Mouse (Mus musculus): ENCODE measurements around the gene Mep1a. TPM values are rescaled to one million over a fixed set of nuclear protein-coding genes. Genes with fewer than 3 reads are reported as not detected.

Mep1a gene
- polyA plus RNA-seq, 1 experiment from 2014 or later, result 0.24 TPM

DNA sequence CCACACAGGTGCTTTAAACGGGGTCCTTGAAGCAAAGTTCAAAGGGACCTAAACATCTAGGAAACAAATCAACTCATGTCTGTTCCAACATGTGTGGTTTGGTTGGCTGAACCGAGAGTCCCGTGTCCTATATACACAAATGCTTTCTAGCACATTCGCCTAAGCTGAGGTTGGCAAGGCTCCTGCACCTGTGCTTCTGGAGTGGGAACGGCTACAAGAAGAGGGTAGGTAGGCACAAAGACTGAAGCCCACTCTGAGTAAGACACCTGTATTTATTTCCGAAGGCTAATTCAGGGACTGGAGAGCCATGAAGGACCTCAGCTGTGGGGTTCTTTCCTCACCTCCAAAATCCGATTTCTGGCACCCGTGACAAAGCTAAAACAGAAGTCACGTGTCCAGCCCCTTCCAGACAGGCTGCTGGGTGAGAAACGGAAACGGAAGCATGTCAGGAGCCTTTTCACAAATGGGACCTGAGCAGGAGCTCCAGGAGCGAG is 42.8 kb downstream of the Mep1a start:
- no peak for ATAC-seq (ENCODE audit: low read depth)
- Histone ChIP-seq H3K27me3 (ENCODE audit: control insufficient read depth, insufficient read depth, low read depth, low read length) (no peaks in the 10 kb centered on the region), H3K9ac (ENCODE audit: low read depth, low read length) (no peak overlapping the region), H3K4me1 (ENCODE audit: control insufficient read depth, low read depth, low read length) (no peaks in the 10 kb centered on the region), H3K27ac (ENCODE audit: low read length) (no peak overlapping the region), H3K9me3 (replicated peaks; ENCODE audit: control insufficient read depth, low read length) (no peaks in the 10 kb centered on the region), H3K4me3 (ENCODE audit: low read depth, low read length) (no peak overlapping the region), H3K4me2 (ENCODE audit: low read depth, low read length) (no peak overlapping the region), H3K36me3 (ENCODE audit: control insufficient read depth, insufficient read depth) (no peaks in the 10 kb centered on the region)
- 62% methylated on average over 12 of the region's 12 CpGs for WGBS (ENCODE audit: insufficient replicate concordance)

DNA sequence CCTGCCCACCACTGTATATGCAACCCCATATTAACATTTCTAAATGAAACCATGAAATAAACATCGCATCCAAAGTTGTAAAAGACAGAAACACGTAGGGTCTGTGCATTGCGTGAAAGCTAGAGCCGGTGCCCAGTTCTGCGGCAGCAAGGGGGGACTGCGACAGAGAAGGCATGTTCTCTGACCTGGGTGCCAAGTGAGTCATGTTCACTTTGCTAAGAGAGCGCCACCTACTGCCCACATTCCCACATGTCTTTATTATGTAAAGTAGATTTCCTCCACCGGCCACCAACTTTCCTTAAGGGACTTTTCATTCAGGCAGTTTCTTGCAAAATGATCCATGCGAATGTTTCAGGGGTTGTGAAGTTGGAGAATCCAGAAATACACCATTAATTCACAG is 44.0 kb downstream of the Mep1a start:
- Histone ChIP-seq H3K4me3 (ENCODE audit: low read depth, low read length) (no peak overlapping the region), H3K27me3 (ENCODE audit: control insufficient read depth, insufficient read depth, low read depth, low read length) (no peaks in the 10 kb centered on the region), H3K4me1 (ENCODE audit: control insufficient read depth, low read depth, low read length) (no peaks in the 10 kb centered on the region), H3K9ac (ENCODE audit: low read depth, low read length) (no peak overlapping the region), H3K36me3 (ENCODE audit: control insufficient read depth, insufficient read depth) (no peaks in the 10 kb centered on the region), H3K4me2 (ENCODE audit: low read depth, low read length) (no peak overlapping the region), H3K9me3 (replicated peaks; ENCODE audit: control insufficient read depth, low read length) (no peaks in the 10 kb centered on the region), H3K27ac (ENCODE audit: low read length) (no peak overlapping the region)
- no peak for ATAC-seq (ENCODE audit: low read depth)
- 8% methylated on average over 9 of the region's 9 CpGs for WGBS (ENCODE audit: insufficient replicate concordance)

DNA sequence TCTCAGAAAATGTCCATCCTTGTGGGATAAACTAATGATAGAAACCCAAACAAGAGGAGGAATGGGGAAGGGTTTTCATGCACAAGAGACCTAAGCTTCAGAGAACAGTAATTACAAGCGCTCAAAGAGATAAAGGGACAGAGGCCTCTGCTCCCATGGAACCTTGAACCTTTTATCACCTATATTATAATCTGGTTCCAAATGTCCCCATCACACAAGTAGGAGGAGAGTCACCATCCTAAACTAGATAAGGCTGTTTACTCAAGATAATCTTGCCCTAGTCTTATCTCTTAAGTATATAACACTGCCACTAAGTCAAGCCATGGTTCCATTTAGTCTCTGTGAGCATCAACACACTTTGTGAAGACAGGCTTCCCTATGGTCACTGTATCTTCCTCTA is 51.4 kb downstream of the Mep1a start:
- 64% methylated on average over 1 of the region's 1 CpGs for WGBS (ENCODE audit: insufficient replicate concordance)
- Histone ChIP-seq H3K27me3 (ENCODE audit: control insufficient read depth, insufficient read depth, low read depth, low read length) (no peaks in the 10 kb centered on the region), H3K9ac (ENCODE audit: low read depth, low read length) (no peak overlapping the region), H3K4me3 (ENCODE audit: low read depth, low read length) (no peak overlapping the region), H3K9me3 (replicated peaks; ENCODE audit: control insufficient read depth, low read length) (no peaks in the 10 kb centered on the region), H3K36me3 (ENCODE audit: control insufficient read depth, insufficient read depth) (no peaks in the 10 kb centered on the region), H3K4me1 (ENCODE audit: control insufficient read depth, low read depth, low read length) (no peaks in the 10 kb centered on the region), H3K27ac (ENCODE audit: low read length) (no peak overlapping the region), H3K4me2 (ENCODE audit: low read depth, low read length) (no peak overlapping the region)
- no peak for ATAC-seq (ENCODE audit: low read depth)

DNA sequence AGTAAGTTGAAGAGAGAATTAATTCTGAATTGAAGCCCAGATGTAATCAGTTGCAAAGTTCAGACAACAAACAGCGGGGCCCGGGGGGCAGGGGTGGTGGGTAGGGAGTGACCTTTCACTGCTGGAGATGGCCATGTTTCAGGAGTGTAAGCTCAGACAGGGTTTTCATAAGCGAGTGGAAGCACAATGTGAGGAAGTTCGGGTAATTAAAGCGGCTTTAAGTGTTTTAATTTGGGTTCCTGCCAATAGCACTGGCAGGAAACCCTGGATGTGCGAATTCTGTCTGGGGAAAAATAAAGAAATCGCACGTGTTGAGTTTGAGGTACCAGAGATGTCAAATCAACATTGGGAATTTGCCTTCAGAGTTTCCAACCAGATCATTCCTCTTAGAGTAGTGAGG is 68.1 kb downstream of the Mep1a start:
- no peaks in the 10 kb centered on the region for H3K4me1 ChIP-seq (ENCODE audit: control insufficient read depth, low read depth, low read length)
- H3K27me3 ChIP-seq (ENCODE audit: control insufficient read depth, insufficient read depth, low read depth, low read length), result no peaks in the 10 kb centered on the region
- no peak overlapping the region for H3K4me2 ChIP-seq (ENCODE audit: low read depth, low read length)
- ATAC-seq (ENCODE audit: low read depth), result no peak
- no peak overlapping the region for H3K4me3 ChIP-seq (ENCODE audit: low read depth, low read length)
- no peaks in the 10 kb centered on the region for H3K9me3 ChIP-seq (replicated peaks; ENCODE audit: control insufficient read depth, low read length)
- H3K36me3 ChIP-seq (ENCODE audit: control insufficient read depth, insufficient read depth), result no peaks in the 10 kb centered on the region
- 57% methylated on average over 8 of the region's 8 CpGs for WGBS (ENCODE audit: insufficient replicate concordance)
- no peak overlapping the region for H3K9ac ChIP-seq (ENCODE audit: low read depth, low read length)
- no peak overlapping the region for H3K27ac ChIP-seq (ENCODE audit: low read length)

DNA sequence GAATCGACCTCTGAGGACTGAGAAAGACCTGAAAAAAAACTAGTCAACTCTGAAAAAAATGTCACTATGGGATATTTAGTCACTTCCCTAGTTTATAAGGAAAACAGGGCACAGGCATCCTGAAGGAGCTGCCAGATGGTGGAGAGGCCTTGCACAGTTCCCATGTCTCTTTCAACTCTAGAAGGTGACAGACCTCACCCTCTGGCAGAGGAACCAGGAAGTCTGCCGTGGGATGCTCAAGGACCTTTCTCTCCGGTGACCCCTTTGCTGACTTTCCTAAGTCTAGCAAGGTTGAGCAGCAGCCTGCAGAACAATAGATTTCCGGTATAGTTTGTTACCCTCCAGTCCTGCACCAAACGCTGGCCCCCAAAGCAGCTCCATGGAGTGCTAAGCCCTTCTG is 70.9 kb downstream of the Mep1a start:
- Histone ChIP-seq H3K27ac (ENCODE audit: low read length) (no peak overlapping the region), H3K27me3 (ENCODE audit: control insufficient read depth, insufficient read depth, low read depth, low read length) (no peaks in the 10 kb centered on the region), H3K4me3 (ENCODE audit: low read depth, low read length) (no peak overlapping the region), H3K9ac (ENCODE audit: low read depth, low read length) (no peak overlapping the region), H3K9me3 (replicated peaks; ENCODE audit: control insufficient read depth, low read length) (no peaks in the 10 kb centered on the region), H3K4me2 (ENCODE audit: low read depth, low read length) (no peak overlapping the region), H3K4me1 (ENCODE audit: control insufficient read depth, low read depth, low read length) (no peaks in the 10 kb centered on the region), H3K36me3 (ENCODE audit: control insufficient read depth, insufficient read depth) (no peaks in the 10 kb centered on the region)
- WGBS (ENCODE audit: insufficient replicate concordance), result 56% methylated on average over 5 of the region's 5 CpGs
- ATAC-seq (ENCODE audit: low read depth), result no peak

Other genes starting within 250 kb of the Mep1a start
- gene Adgrf1, start 232.5 kb downstream of the Mep1a start, polyA plus RNA-seq (2015; fragmentation: Nextera tagmentation; extraction: Ambion mirVana), result 1.0 and 1.1 TPM in 2 replicates
- 3.7 and 3.8 TPM in 2 replicates for gene Adgrf5, start 142.4 kb downstream of the Mep1a start, polyA plus RNA-seq (2015; fragmentation: Nextera tagmentation; extraction: Ambion mirVana)
- not detected in 2 replicates for gene Ankrd66, start 40.8 kb upstream of the Mep1a start, polyA plus RNA-seq (2015; fragmentation: Nextera tagmentation; extraction: Ambion mirVana)
- gene Pla2g7, start 65.3 kb upstream of the Mep1a start, polyA plus RNA-seq (2015; fragmentation: Nextera tagmentation; extraction: Ambion mirVana), result 33.6 and 35.9 TPM in 2 replicates
- 0.08 TPM in 1 of 2 replicates, not detected in the other for gene Tdrd6, start 127.5 kb upstream of the Mep1a start, polyA plus RNA-seq (2015; fragmentation: Nextera tagmentation; extraction: Ambion mirVana)
- gene Slc25a27, start 164.4 kb upstream of the Mep1a start, polyA plus RNA-seq (2015; fragmentation: Nextera tagmentation; extraction: Ambion mirVana), result 1.1 and 1.4 TPM in 2 replicates
- 14.4 and 14.7 TPM in 2 replicates for gene Cyp39a1, start 164.6 kb upstream of the Mep1a start, polyA plus RNA-seq (2015; fragmentation: Nextera tagmentation; extraction: Ambion mirVana)

All from liver, embryonic 16.5 days (tissue).